ENCODE assay signal across 13 mouse cellular contexts in genomic region chr1:133412941-133413340, GRCm38 (mm10). TPM values are rescaled to one million over a fixed set of nuclear protein-coding genes. Genes with fewer than 3 reads are reported as not detected.
A peak's percentile ranks its signal among the peaks of the same experiment; 100 is the strongest.
DNase-seq lines count a peak whose midpoint lies in the region; ATAC-seq lines count a peak whose summit lies in the region.
"Had no signal": no experiment of that assay in that cellular context is flagged by ENCODE, and none has a peak within 500 bp of the region (broad histone marks: within the 10 kb centered on the region; RNA-seq: fewer than 3 reads in every experiment).

No protein-coding gene starts in this region.

- H3K36me3 ChIP-seq in midbrain, embryonic 10.5 days = peaks cover 23% of the 10 kb centered on the region
- no peaks in the 10 kb centered on the region for H3K36me3 ChIP-seq in midbrain, embryonic 13.5 days
- H3K36me3 ChIP-seq in lung, embryonic 15.5 days = no peaks in the 10 kb centered on the region
- H3K36me3 ChIP-seq: hindbrain, embryonic 12.5 days had no signal

- 81% methylated on average over 9 of the region's 9 CpGs for WGBS in midbrain, embryonic 10.5 days
- WGBS in midbrain, embryonic 13.5 days = 80% methylated on average over 9 of the region's 9 CpGs
- 41% methylated on average over 9 of the region's 9 CpGs for WGBS in lung, embryonic 15.5 days

- H3K4me1 ChIP-seq in midbrain, embryonic 10.5 days = peaks cover 100% of the 10 kb centered on the region
- peaks cover 72% of the 10 kb centered on the region for H3K4me1 ChIP-seq in midbrain, embryonic 13.5 days (replicated peaks)
- H3K4me1 ChIP-seq in lung, embryonic 15.5 days = peaks cover 47% of the 10 kb centered on the region

- H3K4me2 ChIP-seq in midbrain, embryonic 13.5 days (replicated peaks) = no peak overlapping the region
- no peak overlapping the region; the same call in 1 of the 2 replicates for H3K4me2 ChIP-seq in lung, embryonic 15.5 days
- H3K4me2 ChIP-seq: hindbrain, embryonic 12.5 days had no signal

- H3K9ac ChIP-seq in midbrain, embryonic 13.5 days (replicated peaks) = no peak overlapping the region
- H3K9ac ChIP-seq in lung, embryonic 15.5 days = no peak overlapping the region
- H3K9ac ChIP-seq: hindbrain, embryonic 12.5 days had no signal

- H3K9me3 ChIP-seq in midbrain, embryonic 10.5 days (replicated peaks) = no peaks in the 10 kb centered on the region
- H3K9me3 ChIP-seq in midbrain, embryonic 13.5 days = no peaks in the 10 kb centered on the region
- no peaks in the 10 kb centered on the region for H3K9me3 ChIP-seq in lung, embryonic 15.5 days
- H3K9me3 ChIP-seq: hindbrain, embryonic 12.5 days had no signal

- no peak for ATAC-seq in midbrain, embryonic 13.5 days
- no peak for ATAC-seq in lung, embryonic 15.5 days (ENCODE audit: borderline replicate concordance, extremely low read depth, low FRiP score, low TSS enrichment)
- no peak for ATAC-seq in cerebellum, adult (ENCODE audit: insufficient number of reproducible peaks, low FRiP score, low TSS enrichment)

- no peaks in the 10 kb centered on the region for H3K27me3 ChIP-seq in midbrain, embryonic 10.5 days (ENCODE audit: low read depth, poor library complexity, severe bottlenecking)
- no peaks in the 10 kb centered on the region for H3K27me3 ChIP-seq in midbrain, embryonic 13.5 days
- H3K27me3 ChIP-seq in lung, embryonic 15.5 days = no peaks in the 10 kb centered on the region
- H3K27me3 ChIP-seq: hindbrain, embryonic 12.5 days had no signal

- DNase-seq in embryo, embryonic 10 days (ENCODE audit: low spot score) = peak; percentile 35
- DNase-seq in embryo, embryonic 9.5 days (ENCODE audit: extremely low spot score) = no peak
- no peak for DNase-seq in midbrain, embryonic 10.5 days (ENCODE audit: low spot score)
- DNase-seq in yolk sac, embryonic 10.5 days (ENCODE audit: low spot score) = no peak
- no peak for DNase-seq in T-cell, adult 2 months (ENCODE audit: low spot score)
- DNase-seq: adrenal gland, adult 2 months; cerebellum, adult 9-10 months; right cerebral cortex, postnatal 4 days had no signal

- H3K27ac ChIP-seq in midbrain, embryonic 10.5 days (replicated peaks) = peak overlapping the region; percentile 84
- H3K27ac ChIP-seq in midbrain, embryonic 13.5 days = no peak overlapping the region
- peak overlapping the region; percentile 65 for H3K27ac ChIP-seq in lung, embryonic 15.5 days
- H3K27ac ChIP-seq: hindbrain, embryonic 12.5 days; macrophage had no signal

- no peak overlapping the region for H3K4me3 ChIP-seq in midbrain, embryonic 10.5 days
- no peak overlapping the region for H3K4me3 ChIP-seq in midbrain, embryonic 13.5 days (replicated peaks)
- no peak overlapping the region for H3K4me3 ChIP-seq in lung, embryonic 15.5 days
- H3K4me3 ChIP-seq: hindbrain, embryonic 12.5 days had no signal

RNA-seq across cellular contexts. Expression of gene Sox13, which starts 11.2 kb away (rescaled TPM):
- 28.5 and 32.0 TPM in 2 replicates for polyA plus RNA-seq in midbrain, embryonic 10.5 days (2016; fragmentation: Nextera tagmentation; extraction: Ambion mirVana)
- 12.5 and 13.9 TPM in 2 replicates for polyA plus RNA-seq in midbrain, embryonic 13.5 days (2015; fragmentation: Nextera tagmentation; extraction: Ambion mirVana)
- polyA plus RNA-seq in lung, embryonic 15.5 days (2015; fragmentation: Nextera tagmentation; extraction: Ambion mirVana) = 7.3 and 9.0 TPM in 2 replicates

RNA-seq across cellular contexts. Expression of gene Etnk2, which starts 49.6 kb away (rescaled TPM):
- polyA plus RNA-seq in midbrain, embryonic 10.5 days (2016; fragmentation: Nextera tagmentation; extraction: Ambion mirVana) = 3.4 and 3.9 TPM in 2 replicates
- 7.3 and 7.6 TPM in 2 replicates for polyA plus RNA-seq in midbrain, embryonic 13.5 days (2015; fragmentation: Nextera tagmentation; extraction: Ambion mirVana)
- polyA plus RNA-seq in lung, embryonic 15.5 days (2015; fragmentation: Nextera tagmentation; extraction: Ambion mirVana) = 2.7 and 3.0 TPM in 2 replicates
- polyA plus RNA-seq: macrophage had no signal
